Mouse (Mus musculus) limb, embryonic 11.5 days (tissue): ENCODE measurements around the gene Plekhh3. TPM values are rescaled to one million over a fixed set of nuclear protein-coding genes. Genes with fewer than 3 reads are reported as not detected.
A peak's percentile ranks its signal among the peaks of the same experiment; 100 is the strongest.

Experiments
- ATAC-seq: fragments of 200-750 bp; cut with Nextera tagmentation; 2 replicates; pipeline ENCODE4 v1.8.0; 2017; ENCODE audit warnings: low read depth; ENCODE audit not compliant: insufficient number of reproducible peaks, low FRiP score, low TSS enrichment
- DNase-seq: peaks from one replicate; pipeline ENCODE4 v3.0.0-alpha.2; 2015; ENCODE audit warnings: low spot score
- H3K27ac ChIP-seq: fragments of 300-500 bp; sonication (generic); replicated peaks from 2 replicates; pipeline ENCODE4 v1.5.1; 2014; ENCODE audit warnings: low read depth, mild to moderate bottlenecking, low read length
- H3K27me3 ChIP-seq: fragments of 300-500 bp; sonication (generic); 2 replicates; pipeline ENCODE4 v1.6.1; 2014; ENCODE audit warnings: mild to moderate bottlenecking, low read length, mixed read lengths; ENCODE audit not compliant: control insufficient read depth, insufficient read depth
- H3K36me3 ChIP-seq: fragments of 300-500 bp; sonication (generic); 2 replicates; pipeline ENCODE4 v1.6.1; 2014; ENCODE audit warnings: mild to moderate bottlenecking, low read length, moderate library complexity, mixed read lengths; ENCODE audit not compliant: control insufficient read depth, insufficient read depth
- H3K4me1 ChIP-seq: fragments of 300-500 bp; sonication (generic); 2 replicates; pipeline ENCODE4 v1.6.1; 2014; ENCODE audit warnings: low read length, mixed read lengths; ENCODE audit not compliant: control insufficient read depth, insufficient read depth
- H3K4me2 ChIP-seq: fragments of 300-500 bp; sonication (generic); 2 replicates; pipeline ENCODE4 v1.6.1; 2014; ENCODE audit warnings: low read depth, mild to moderate bottlenecking, moderate library complexity; ENCODE audit not compliant: severe bottlenecking
- H3K4me3 ChIP-seq: fragments of 300-500 bp; sonication (generic); 2 replicates; pipeline ENCODE4 v1.5.1; 2014; ENCODE audit warnings: low read depth, low read length
- H3K9ac ChIP-seq: fragments of 300-500 bp; sonication (generic); 2 replicates; pipeline ENCODE4 v1.6.1; 2014; ENCODE audit warnings: mild to moderate bottlenecking, low read length
- H3K9me3 ChIP-seq: fragments of 300-500 bp; sonication (generic); 2 replicates; pipeline ENCODE4 v1.6.1; 2016; ENCODE audit warnings: low read length; ENCODE audit not compliant: control insufficient read depth
- WGBS: fragments of 180-500 bp; shearing (Covaris S2); extraction: QIAGEN DNeasy Blood & Tissue Kit; methylation state at CpG from one replicate; pipeline ENCODE4 v1.1.7; 2014; 5-methylcytosine and 5-hydroxymethylcytosine counted together
- polyA plus RNA-seq: library from polyadenylated mRNA; unstranded; fragments of >200 nt; fragmentation: Nextera tagmentation; extraction: Ambion mirVana; gene quantifications from 2 replicates; pipeline ENCODE4 v1.2.1, GENCODE M21; 2014

The Plekhh3 gene
- polyA plus RNA-seq, 1 experiment from 2014 or later, result 4.1 TPM

- no peaks in the 10 kb centered on the region for H3K9me3 ChIP-seq
- H3K4me2 ChIP-seq, result peak overlapping the region; percentile 33
- peaks cover 56% of the 10 kb centered on the region for H3K27me3 ChIP-seq
- no peaks in the 10 kb centered on the region for H3K36me3 ChIP-seq
- DNase-seq (peak; percentile 54), ATAC-seq (no peak)
- H3K27ac ChIP-seq, result no peak overlapping the region
- WGBS, result under 1% methylated on average over 25 of the region's 25 CpGs
- H3K9ac ChIP-seq, result no peak overlapping the region
- peak overlapping the region; percentile 16 for H3K4me3 ChIP-seq
- H3K4me1 ChIP-seq, result peaks cover 25% of the 10 kb centered on the region
Observed at GRCm38 (mm10) chr11:101176117-101176691, 5.1 kb upstream of the Plekhh3 start.

- Histone ChIP-seq H3K4me1 (peaks cover 26% of the 10 kb centered on the region), H3K4me2 (peak overlapping the region; percentile 33; the same call in 1 of the 2 replicates), H3K9ac (no peak overlapping the region), H3K9me3 (no peaks in the 10 kb centered on the region), H3K27ac (no peak overlapping the region), H3K4me3 (peak overlapping the region; percentile 16), H3K27me3 (peaks cover 59% of the 10 kb centered on the region), H3K36me3 (no peaks in the 10 kb centered on the region)
- DNase-seq (no peak), ATAC-seq (no peak)
- 9% methylated on average over 11 of the region's 11 CpGs for WGBS
Observed at GRCm38 (mm10) chr11:101175636-101176116, 4.5 kb upstream of the Plekhh3 start.

- peak within 1 kb of the TSS; percentile 23 for H3K4me3 ChIP-seq
- H3K4me2 ChIP-seq, result peak within 1 kb of the TSS; percentile 53
- DNase-seq, result no peak
- H3K36me3 ChIP-seq, result no peaks in the 10 kb centered on the region
- no peaks in the 10 kb centered on the region for H3K9me3 ChIP-seq
- WGBS, result 28% methylated on average over 14 of the region's 14 CpGs
- no peak within 1 kb of the TSS for H3K27ac ChIP-seq
- no peak within 1 kb of the TSS for H3K9ac ChIP-seq
- no peak for ATAC-seq
- peaks cover 65% of the 10 kb centered on the region for H3K27me3 ChIP-seq
- H3K4me1 ChIP-seq, result peaks cover 33% of the 10 kb centered on the region
Observed at GRCm38 (mm10) chr11:101174851-101175628, 3.9 kb upstream of the Plekhh3 start, which contains the start of gene Ccr10. Gene Ccr10 (minus strand): TSS chr11:101175443.

GRCm38 (mm10) chr11:101174389-101174745, 3.2 kb upstream of the Plekhh3 start:
- no peak overlapping the region for H3K9ac ChIP-seq
- DNase-seq (no peak), ATAC-seq (no peak)
- H3K4me1 ChIP-seq, result peaks cover 36% of the 10 kb centered on the region
- peak overlapping the region; percentile 23 for H3K4me3 ChIP-seq
- 27% methylated on average over 9 of the region's 9 CpGs for WGBS
- H3K27me3 ChIP-seq, result peaks cover 72% of the 10 kb centered on the region
- no peaks in the 10 kb centered on the region for H3K36me3 ChIP-seq
- no peaks in the 10 kb centered on the region for H3K9me3 ChIP-seq
- H3K27ac ChIP-seq, result no peak overlapping the region
- H3K4me2 ChIP-seq, result peak overlapping the region; percentile 53

GRCm38 (mm10) chr11:101173631-101174388, 2.7 kb upstream of the Plekhh3 start:
- peak overlapping the region; percentile 53 for H3K4me2 ChIP-seq
- no peak overlapping the region for H3K27ac ChIP-seq
- peak overlapping the region; percentile 23 for H3K4me3 ChIP-seq
- ATAC-seq (peak; percentile 49; the same call in 1 of the 2 replicates), DNase-seq (peak; percentile 87)
- peaks cover 36% of the 10 kb centered on the region for H3K4me1 ChIP-seq
- no peaks in the 10 kb centered on the region for H3K9me3 ChIP-seq
- H3K9ac ChIP-seq, result peak overlapping the region; percentile 43
- H3K36me3 ChIP-seq, result no peaks in the 10 kb centered on the region
- 1% methylated on average over 61 of the region's 61 CpGs for WGBS
- H3K27me3 ChIP-seq, result peaks cover 77% of the 10 kb centered on the region

GRCm38 (mm10) chr11:101173112-101173511, 2.0 kb upstream of the Plekhh3 start:
- peak overlapping the region; percentile 23 for H3K4me3 ChIP-seq
- 6% methylated on average over 11 of the region's 11 CpGs for WGBS
- peak overlapping the region; percentile 53; the same call in 1 of the 2 replicates for H3K4me2 ChIP-seq
- peaks cover 82% of the 10 kb centered on the region for H3K27me3 ChIP-seq
- H3K9ac ChIP-seq, result peak overlapping the region; percentile 43; the same call in 1 of the 2 replicates
- H3K27ac ChIP-seq, result no peak overlapping the region
- no peaks in the 10 kb centered on the region; the same call in 1 of the 2 replicates for H3K36me3 ChIP-seq
- DNase-seq, result no peak
- no peak for ATAC-seq
- H3K9me3 ChIP-seq, result no peaks in the 10 kb centered on the region
- H3K4me1 ChIP-seq, result peaks cover 36% of the 10 kb centered on the region

GRCm38 (mm10) chr11:101172434-101172815, 1.3 kb upstream of the Plekhh3 start:
- H3K4me2 ChIP-seq, result peak overlapping the region; percentile 94
- WGBS, result 9% methylated on average over 5 of the region's 5 CpGs
- H3K27ac ChIP-seq, result no peak overlapping the region
- DNase-seq (no peak), ATAC-seq (no peak)
- H3K9me3 ChIP-seq, result no peaks in the 10 kb centered on the region
- H3K4me1 ChIP-seq, result peaks cover 36% of the 10 kb centered on the region
- H3K27me3 ChIP-seq, result peaks cover 83% of the 10 kb centered on the region
- H3K4me3 ChIP-seq, result peak overlapping the region; percentile 39
- 0 out of 2 replicates have a peak overlapping the region, but pooled peaks have one; percentile 13 for H3K9ac ChIP-seq
- no peaks in the 10 kb centered on the region; the same call in 1 of the 2 replicates for H3K36me3 ChIP-seq
